Mouse (Mus musculus) ES-E14 (cell line): ENCODE measurements around the gene Dnm2.

Experiments
- CHD2 ChIP-seq: IDR thresholded peaks from 2 replicates; pipeline ENCODE4 v1.6.1; 2014; ENCODE audit warnings: mild to moderate bottlenecking, low read depth, low read length, inconsistent platforms
- ZNF384 ChIP-seq: IDR thresholded peaks from 2 replicates; pipeline ENCODE4 v1.6.1; 2012; ENCODE audit warnings: low read depth, low read length, inconsistent platforms

- TF ChIP-seq ZNF384 (no peak), CHD2 (no peak)
Observed at GRCm38 (mm10) chr9:21426525-21426924, 1.8 kb downstream of the Dnm2 start.
